Mouse (Mus musculus) adipocyte (in vitro differentiated cells): ENCODE results near the gene Olfr251.
"Not testable (repeated sequence)": the region's sequence is repeated elsewhere in the genome, so short reads cannot be mapped to it uniquely, and the experiment has no call there.

Experiments used
- DNase-seq: peaks from one replicate; pipeline ENCODE4 v3.0.0-alpha.2; 2016; ENCODE audit warnings: low spot score

The Olfr251 gene

GRCm38 (mm10) chr9:38376786-38377185, at the start of gene Olfr251:
Gene Olfr251, plus strand, starts transcription at chr9:38377086.
- no peak for DNase-seq

DNA sequence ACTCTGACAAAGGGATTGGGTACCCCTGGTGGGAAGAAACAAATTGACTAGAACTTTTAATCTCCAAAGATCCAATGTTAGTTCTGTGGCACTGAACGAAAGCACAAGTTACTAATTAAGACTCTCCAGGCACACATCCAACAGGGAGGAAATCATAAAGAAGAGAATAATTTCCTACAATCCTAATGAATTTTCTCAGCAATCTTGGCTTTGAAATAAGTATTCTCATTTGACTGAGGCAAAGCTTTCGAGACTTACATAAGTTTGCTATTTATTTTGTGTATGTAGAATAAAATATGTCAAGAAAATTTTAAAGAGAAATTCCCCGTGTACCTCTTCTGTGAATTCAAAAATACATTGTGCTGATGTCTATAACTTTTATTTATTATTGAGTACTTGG, 48.1 kb upstream of the Olfr251 start, which contains the start of gene Olfr25:
Gene Olfr25 (plus strand): TSS at position 301 of the 400 bp plus-strand sequence.
- DNase-seq: no peak

- no peak for DNase-seq
Observed at GRCm38 (mm10) chr9:38348111-38348510, 28.8 kb upstream of the Olfr251 start, which contains the start of gene Olfr898. Gene Olfr898, plus strand, starts transcription at chr9:38348411.

GRCm38 (mm10) chr9:38366596-38366995, 10.3 kb upstream of the Olfr251 start, which contains the start of gene Olfr250:
Gene Olfr250, plus strand, starts transcription at chr9:38366896.
- DNase-seq: no peak

DNA sequence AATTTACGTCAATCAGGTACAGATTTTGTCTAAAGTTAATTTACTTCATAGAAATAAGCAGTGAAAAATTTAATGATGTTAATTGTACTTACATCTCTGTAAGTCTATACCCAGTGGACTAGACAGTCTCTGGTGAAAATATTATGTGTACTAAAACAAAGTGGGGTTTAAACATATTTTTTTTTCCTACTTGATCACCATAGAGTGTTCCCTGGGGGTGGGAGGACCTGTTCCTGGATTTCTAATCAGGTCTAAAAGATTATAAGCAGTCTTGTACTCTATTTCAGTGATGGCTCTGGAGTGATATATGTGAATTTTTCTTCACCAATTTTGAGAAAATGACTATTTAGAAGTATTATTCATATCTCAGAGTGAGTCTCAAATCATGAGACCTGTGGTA, 24.5 kb downstream of the Olfr251 start, which contains the start of gene Olfr147:
Gene Olfr147 (plus strand): TSS at position 301 of the 400 bp plus-strand sequence.
- no peak for DNase-seq

- not testable (repeated sequence) for DNase-seq
Observed at GRCm38 (mm10) chr9:38407502-38407901, 30.6 kb downstream of the Olfr251 start.

- DNase-seq: not testable (repeated sequence)
Observed at GRCm38 (mm10) chr9:38413502-38413901, 36.6 kb downstream of the Olfr251 start.

- DNase-seq: no peak
Observed at GRCm38 (mm10) chr9:38423801-38424200, 46.9 kb downstream of the Olfr251 start.

DNA sequence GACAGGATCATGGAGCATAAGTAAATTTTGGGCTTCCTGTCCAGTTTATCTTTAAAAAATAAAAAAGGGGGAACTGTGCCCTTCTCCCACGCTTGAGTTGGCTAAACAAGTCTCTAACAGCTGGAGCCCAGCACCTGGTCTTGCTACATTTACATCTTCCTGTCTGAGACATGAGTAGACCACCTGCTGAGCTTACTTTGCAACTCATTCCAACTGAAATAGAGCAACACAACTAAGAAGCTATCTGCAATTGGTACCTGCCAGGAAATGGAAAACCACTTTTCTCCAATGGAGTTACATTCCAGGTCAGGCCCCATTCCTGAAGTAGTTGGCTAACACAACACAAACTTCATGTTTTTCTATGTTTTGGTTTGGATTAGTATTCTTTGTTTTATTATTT, 50.1 kb downstream of the Olfr251 start:
- DNase-seq: no peak

- DNase-seq: no peak
Observed at GRCm38 (mm10) chr9:38429155-38429554, 52.3 kb downstream of the Olfr251 start, which contains the start of gene Olfr901. Gene Olfr901, plus strand, starts transcription at chr9:38429455.
